Mouse (Mus musculus): ENCODE measurements around the gene Tmcc3. TPM values are rescaled to one million over a fixed set of nuclear protein-coding genes. Genes with fewer than 3 reads are reported as not detected.
"Not testable (repeated sequence)": the region's sequence is repeated elsewhere in the genome, so short reads cannot be mapped to it uniquely, and the experiment has no call there.

Gene Tmcc3
- total RNA-seq, 2 experiments from 2014 or later: 25.7 to 31.5 TPM

DNA sequence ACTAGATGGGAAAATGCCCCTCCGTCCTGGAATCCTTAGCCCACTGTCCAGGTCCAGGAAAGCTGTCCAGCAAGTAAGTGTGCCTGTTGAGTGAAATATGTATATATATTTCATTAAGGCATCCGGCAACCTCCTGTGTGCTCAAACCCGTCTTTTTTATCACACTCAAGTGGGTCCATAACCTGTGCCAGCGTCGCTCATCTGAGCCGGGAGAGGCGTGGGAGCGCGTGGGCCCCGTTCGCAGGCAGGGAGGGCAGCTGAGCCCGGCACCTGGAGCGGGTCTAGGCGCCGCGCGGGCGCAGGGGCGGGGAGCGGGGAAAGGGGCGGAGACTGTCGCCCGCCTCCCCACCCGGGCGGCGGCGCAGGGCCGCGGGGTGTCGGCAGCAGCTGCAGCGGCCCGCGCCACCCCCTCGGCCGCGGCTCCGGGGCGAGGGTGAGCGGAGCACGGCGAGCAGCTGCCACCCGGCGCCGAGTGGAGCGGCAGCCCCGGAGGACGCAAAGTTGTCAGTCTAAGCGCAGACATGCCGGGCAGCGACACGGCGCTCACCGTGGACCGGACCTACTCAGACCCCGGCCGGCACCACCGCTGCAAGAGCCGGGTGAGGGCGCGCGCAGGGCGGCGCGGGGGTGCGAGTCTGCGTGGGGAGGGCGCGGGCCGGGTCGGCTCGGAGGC is 202.9 kb downstream of the Tmcc3 start:
- DNase-seq: peak; percentile 83 to 89

DNA sequence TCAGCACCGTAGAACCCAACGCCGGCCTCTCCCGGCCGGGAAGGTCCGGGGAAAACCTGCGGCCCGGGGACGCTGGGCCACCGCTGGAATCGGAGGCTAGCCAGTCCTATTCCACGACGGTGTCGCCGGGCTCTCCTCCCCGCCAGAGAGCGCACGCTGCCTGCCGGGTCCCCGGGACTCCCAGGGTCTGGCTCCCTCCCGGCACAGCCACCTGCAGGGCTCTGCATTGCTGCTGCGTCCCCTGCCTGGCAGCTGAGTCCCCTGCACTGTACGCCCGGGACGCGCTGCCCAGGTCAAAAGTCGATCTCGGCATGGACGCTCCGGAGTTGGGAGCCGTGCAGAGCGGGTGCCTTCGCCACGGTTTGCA is 203.4 kb downstream of the Tmcc3 start:
- DNase-seq: peak in 1 of 2 experiments; percentile 85

DNA sequence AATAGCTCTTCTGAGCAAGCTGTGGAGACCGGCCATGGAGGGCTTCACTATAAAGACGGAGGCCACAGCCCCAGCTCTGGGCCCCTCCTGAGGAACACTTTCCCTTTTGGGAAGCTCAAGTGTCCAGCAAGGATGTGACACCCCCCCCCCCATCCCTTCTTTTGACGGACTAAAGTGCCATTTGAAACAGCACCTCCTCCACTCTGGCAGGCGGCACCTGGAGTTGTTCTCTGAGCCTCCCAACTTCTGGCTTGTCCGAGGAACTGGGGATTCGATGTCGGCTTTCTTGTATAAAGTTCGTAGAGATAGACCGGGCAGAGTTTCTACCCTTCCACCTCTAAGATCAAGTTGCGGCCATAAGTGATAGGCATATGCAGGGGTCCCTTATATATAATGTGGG is 203.8 kb downstream of the Tmcc3 start:
- DNase-seq: no peak

DNA sequence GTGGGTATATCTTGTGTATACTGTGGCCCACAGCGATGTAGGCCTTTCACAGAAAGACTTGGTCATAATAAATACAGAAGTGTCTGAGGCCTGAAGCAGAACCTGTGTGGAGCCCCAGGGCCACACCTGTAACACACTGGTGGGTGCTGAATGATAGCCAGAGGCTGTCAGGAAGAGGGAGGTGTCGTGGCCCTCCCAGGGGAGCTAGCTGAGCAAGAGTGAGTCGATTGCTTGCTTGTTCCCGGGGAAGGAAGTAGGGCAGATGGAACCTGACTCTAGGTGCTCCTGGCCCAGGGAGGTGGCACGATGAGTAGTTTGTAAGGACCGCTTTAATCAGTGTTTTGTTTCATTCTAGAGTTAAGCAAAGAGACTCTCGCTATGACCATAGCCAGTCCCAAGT is 208.1 kb downstream of the Tmcc3 start:
- DNase-seq: no peak

DNA sequence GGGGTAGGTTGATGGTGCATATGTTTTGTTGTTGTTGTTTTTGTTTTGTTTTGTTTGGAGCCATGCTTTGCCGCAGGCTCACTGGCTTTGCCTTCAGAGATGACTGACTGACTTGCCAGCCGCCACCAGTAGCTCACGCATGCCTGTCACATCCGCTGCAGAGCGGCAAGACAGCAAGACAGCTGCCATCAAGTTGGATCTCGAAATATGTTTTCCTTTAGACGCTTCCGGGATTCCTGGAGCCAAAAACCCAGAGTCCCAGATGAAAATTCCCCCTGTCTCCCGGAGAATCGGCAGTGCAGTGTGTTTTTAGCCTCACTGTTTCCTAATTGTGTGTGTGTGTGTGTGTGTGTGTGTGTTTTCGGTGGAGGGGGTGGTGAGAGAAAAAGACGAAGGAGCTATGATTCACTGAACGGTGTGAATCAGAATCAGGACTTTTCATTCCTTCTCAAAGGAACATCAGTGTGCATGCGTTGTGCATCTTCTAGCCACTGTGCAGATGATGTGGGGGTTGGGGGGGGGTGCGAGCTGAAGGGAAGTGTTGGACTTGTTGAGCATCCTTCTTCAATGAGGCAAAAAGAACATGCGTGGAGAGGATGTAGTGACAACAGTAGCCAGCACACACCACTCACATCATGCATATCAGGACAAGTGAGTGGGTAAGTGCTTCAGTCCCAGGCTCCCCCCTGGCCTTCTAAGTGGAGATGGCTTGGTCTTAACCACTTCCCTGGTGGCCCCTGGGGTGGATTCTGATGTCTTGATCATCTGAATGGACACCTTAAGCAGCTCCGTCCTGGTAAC is 208.8 kb downstream of the Tmcc3 start:
- peak; percentile 39 to 42 for DNase-seq

DNA sequence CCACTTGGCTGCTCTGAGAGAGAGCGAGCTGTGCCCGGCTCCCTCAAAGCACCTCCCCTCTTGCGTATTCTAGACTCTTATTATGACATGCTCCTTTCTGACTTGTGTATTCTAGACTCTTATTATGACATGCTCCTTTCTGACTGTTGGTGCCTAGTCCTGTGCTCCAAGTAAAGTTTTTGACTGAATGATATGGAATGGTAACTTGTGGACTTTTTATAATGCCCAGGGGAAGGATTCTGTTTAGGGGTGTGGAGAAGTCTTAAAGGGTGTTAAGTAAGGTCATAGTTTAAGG is 209.3 kb downstream of the Tmcc3 start:
- DNase-seq: no peak

DNA sequence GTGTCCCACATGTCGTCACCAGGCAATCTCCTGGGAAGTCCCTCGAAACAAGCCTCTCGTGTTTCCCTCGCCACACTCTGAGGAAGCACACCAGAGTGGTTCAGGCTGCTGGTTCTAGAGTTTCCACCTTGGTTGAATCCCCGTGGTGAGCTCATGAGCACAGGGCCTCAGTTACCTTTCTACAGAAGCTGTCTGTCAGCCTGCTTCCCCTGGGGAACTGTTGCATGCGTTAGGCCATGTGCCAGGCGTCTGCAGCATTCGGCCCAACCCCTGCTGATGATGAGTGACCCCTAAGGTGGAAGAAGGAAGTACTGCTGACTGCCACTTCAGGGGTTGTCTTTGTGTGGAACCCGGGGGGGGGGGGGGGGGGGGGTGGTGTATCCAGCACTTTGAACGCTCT is 210.0 kb downstream of the Tmcc3 start:
- DNase-seq: no peak

DNA sequence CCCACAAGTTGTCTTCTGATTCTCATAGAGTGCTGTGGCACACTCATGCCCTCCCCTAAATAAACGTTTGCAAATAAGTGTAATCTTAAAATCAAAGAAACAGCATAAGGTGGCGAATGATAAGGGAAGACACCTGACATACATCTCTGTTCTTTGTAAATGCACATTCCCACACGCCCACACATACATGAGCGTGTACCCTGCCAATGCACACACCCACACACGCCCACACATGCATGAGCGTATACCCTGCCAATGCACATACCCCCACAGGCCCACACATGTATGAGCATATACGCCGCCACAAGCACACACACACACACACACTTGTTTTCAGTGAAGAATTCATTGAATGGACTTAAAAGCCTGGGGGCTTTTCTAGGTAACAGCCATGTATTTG is 211.5 kb downstream of the Tmcc3 start:
- DNase-seq: no peak

DNA sequence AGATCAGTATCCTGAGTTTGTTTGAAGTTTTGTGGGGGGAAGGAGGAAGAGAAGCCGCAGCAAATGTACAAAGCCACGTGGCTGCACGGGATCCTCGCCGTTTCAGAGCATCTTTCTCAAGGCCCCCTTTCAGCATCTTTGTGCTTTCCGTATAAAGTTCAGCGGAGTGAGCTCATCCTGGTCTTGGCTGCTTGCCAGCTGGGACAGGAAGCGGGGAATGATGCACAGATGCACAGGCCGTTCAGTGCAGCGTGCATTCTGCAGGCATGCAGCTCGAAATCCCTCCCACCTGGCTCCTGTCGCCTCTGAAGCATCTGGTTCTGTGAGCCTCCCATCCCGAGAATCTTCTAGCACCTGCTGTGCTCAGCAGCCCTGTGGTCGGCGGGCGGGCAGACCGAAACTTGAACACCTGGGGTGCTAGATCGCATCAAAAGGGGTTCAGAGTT is 212.0 kb downstream of the Tmcc3 start:
- peak; percentile 71 to 77 for DNase-seq

DNA sequence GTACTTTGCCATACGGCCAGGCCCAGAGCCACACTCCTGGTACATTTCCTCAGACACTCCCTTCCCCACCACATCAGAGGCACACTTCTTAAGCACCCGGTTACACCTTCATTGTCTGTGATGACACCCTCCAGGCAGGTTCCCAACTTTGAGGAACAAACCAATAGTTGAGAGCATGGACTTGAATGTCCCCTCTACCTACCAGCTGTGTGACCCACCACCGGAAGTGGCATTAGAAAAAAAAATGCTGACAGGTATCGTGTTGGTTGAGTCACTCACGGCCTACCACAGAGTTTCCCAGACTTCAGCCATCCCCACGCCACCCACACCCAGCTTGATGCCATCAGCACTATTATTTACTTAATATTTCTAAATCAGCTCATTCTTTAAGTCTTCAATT is 213.2 kb downstream of the Tmcc3 start:
- no peak for DNase-seq

DNA sequence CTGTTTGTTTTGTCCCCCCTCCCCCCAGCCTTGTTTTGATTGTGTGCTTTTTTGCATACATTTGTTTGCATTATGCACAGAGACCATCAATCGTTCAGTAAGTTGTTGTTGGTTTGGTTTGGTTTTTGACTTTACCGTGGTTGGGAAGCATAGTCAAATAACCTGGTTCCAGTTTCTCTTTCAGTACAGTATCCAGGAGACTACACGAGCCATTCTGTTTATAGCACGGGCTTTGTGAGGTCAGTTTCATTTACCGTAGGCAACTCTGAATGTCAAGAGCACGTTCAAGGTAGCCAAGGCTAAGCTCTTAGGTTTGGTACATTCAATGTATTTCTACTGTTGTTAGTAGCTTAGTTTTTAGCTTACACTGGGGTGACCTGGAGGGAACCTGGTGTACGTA is 214.0 kb downstream of the Tmcc3 start:
- no peak for DNase-seq

DNA sequence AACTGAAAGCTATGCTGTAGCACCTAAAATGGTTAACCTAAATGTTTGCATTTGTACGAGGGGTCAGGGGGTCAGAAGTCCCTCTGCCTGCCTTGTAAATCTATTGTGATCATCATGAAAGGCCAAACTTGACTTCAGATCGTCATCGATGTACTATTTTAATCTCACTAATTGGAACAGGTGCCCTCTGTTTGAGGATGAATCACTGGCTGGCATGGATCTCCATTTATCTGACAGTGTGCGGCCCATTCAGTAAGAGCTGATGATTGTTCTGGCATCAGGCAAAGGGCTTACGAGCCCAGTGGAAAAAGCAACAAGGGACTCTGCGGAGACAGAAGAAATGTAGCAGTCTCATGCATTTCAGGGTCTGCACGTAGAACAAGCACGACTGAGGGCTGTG is 215.1 kb downstream of the Tmcc3 start:
- no peak for DNase-seq

DNA sequence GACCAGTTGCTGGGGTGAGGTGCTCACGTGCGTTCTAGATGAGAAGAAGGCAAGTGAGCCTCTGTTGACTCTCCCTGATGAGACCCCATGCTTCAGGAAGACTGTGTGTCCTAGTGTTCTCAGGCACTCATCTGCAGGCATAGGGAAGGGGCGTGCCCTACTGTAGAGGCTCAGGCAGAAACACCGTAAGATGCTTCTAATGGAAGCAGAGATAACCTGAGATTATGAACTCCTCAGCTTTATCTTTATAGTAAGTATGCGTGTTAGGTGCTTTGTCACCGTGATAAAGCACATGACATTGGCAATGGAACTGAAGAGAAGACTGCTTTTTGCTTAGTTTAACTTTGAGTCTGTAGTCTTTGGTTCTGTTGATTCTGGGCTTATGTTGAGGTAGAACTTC is 215.5 kb downstream of the Tmcc3 start:
- no peak for DNase-seq

DNA sequence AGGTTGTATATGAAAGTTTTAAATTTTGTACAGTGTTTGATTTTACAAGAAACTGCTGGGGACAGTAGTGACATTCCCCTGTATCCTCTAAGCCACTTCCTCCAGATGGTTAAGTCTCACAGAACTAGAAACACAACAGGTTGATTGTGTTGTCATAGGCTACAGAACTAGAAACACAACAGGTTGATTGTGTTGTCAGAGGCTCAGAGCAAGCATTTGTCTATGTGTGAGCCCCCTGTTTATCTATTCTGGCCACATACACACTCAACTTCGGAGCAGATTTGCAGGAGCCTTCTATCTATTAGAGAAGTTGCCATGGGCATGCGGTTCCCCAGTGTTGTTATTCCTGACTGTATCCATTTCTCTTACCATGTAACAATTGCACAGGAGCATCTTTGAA is 218.3 kb downstream of the Tmcc3 start:
- DNase-seq: no peak

DNA sequence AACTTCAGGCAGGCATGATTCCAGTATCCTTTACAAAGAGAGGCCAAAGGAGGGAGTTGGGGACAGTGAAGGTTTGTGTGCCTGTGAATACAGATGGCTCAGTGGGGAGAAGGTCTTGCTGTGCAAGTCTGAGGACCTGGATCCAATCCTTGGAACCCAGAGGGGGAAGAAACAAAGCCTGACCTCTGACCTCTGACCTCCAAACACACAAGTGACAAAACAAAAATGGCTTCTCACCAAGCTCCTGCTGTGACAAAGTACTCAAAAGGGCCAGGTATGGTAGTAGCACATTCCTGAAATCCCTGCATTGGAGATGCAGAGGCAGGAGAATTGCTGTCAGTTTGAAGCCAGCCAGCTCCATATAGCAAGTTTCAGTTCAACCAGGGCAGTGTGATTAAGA is 219.7 kb downstream of the Tmcc3 start:
- no peak for DNase-seq

DNA sequence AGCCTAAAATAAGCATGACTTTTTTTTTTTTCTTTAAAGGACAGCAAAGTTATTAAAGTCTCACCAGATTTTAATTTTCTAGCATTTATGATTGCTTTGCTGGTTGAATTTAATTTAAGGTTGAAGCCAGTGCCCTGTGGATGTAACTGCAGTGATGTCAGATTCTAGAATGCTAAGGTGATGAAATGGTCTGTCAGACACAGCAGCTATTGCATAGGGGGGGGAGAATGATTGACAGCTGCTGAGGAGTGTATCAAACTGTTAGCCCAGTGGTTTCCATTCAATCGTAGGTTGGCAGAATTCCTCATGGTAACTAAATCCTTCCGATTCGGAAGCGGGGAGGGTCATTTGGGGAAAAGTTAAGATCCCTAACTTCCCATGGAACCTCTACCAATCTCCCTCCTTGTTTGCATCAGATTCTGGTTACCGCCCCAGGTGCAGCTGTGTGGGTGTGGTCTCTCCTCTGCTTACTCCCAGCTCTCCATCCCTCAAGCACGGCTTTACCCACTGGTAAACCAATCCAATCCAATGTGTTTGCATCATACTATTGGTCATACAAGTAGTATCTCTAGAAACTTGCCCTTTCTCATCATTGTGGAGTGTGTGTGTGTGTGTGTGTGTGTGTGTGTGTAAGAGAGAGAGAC is 221.5 kb downstream of the Tmcc3 start:
- no peak for DNase-seq

DNA sequence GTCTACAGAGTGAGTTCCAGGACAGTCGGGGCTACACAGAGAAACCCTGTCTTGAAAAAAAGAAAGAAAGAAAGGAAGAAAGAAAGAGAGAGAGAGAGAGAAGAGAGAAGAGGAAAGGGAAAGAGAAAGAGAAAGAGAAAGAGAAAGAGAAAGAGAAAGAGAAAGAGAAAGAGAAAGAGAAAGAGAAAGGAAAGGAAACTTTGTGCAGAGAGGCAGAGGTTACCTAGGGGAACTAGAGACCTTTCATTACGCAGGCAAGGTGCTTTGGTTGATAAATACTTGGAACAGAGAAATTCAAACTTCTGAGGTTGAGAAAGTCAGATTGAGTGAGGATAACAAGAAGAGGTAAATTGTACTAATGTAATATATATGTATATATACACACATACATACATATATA is 226.9 kb downstream of the Tmcc3 start:
- DNase-seq: not testable (repeated sequence)

DNA sequence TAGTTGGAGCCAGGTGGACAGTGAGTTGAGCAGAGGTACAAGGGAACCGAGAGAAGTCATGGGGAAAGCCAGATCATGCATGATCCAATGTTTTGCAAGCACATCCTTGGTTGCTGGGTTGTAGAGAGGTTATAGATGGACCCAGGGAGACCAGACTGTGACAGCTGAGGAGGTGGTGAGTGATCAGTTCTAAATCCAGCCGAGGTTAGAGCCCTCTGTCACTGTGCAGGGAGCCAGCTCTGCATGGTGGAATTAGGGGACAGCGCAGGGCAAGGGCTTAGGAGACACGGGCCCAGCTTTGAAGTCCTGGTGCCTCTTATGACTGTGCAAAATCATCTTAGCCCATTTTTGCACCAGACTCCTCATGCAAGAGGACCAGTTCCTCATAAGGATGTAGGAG is 228.5 kb downstream of the Tmcc3 start:
- DNase-seq: no peak

DNA sequence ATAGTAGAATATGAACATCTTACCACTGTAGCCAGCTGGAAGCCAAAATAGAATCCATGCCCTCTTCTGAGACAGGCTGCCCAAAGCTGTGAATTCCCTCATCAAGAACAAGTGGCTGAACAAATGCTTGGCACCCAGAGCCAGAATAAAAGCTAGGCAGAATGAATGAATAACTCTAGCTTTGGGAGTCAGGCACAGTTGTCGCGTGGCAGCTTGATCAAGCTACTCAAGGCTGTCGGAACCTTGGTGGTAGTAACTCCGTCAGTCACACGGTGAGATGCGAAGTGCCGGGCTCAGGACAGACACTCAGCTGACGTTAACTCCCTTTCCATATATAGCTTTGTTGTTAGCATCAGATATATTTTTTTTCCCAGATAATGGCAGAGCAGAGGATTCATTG is 232.2 kb downstream of the Tmcc3 start:
- no peak for DNase-seq

DNA sequence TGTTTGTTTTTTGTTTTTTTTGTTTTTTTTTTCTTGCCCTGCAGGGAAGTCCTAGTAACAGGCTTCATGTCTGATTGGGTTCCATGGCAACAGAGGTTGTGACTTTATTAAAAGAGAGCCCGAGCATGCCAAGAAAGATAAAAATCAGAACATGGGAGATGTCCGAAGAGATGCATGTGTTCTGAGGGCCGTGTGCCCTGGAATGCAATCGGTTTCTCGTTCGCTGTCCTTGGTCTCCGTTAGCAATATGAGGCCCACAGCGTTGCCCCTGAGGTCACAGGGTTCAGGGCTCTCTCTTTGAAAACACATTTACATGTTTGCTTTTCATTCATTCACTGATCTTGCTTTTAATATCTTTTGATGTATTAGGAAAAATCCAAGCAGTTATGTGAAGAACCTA is 233.1 kb downstream of the Tmcc3 start:
- DNase-seq: no peak

DNA sequence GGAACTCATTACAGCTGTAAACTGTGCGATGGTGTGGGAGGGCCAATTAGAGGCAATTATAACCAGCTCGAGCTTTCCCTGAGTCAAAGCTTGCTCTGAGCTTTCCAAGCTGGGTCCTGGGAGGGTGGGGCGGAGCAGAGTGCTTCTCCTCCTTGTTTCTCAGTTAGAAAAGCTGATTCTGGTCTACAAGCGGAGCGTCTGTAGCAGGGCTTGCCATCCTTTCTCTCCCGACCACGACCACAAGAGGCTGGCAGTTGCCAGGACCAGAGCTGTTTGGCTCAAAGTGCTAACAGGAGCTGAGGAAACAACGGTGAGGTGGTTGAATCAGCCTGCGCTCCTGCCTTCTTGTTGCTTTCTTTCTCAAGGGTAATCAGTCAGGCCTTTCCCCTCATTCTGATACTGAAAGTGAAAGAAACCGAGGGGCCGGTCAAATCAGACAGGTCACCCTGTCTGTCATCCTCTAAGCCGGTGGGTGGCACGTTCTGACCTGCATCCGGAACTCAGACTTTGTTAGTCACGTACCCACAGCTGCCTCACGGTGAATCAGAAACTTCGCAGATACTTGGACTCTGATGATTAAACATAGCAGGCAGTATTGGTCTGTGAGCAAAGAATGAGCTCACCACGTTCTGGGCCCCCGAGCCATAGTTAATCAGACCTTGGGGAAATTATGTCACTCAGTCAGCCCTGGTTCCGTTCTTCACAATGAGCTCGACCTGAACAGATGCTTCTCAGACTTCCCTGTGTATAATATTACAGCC is 233.7 kb downstream of the Tmcc3 start:
- peak; percentile 75 to 78 for DNase-seq

DNA sequence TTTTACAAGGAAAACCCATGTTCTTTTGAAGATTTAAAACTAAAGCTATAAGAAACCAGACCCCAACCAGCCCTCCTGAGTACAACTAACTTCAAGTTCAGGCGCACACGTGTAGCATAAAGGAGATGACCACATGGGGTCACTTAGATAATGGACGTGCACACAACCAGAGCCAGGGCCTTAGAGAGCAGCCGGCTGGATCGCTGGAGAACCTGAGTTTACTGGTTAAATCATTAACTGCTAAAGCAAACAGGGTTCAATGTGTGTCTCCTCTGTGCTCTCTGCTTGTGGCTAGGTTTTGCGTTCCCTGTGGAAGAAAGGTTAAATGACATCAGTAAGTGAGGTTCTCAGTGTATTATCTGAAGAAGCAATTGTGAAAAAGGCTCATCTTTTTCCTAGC is 234.9 kb downstream of the Tmcc3 start:
- DNase-seq: no peak

Measured in heart, adult 18-20 months (tissue).